Mouse (Mus musculus): ENCODE results near the gene H2-Q7. TPM values are rescaled to one million over a fixed set of nuclear protein-coding genes. Genes with fewer than 3 reads are reported as not detected.
"Not testable (repeated sequence)": the region's sequence is repeated elsewhere in the genome, so short reads cannot be mapped to it uniquely, and the experiment has no call there.

Gene H2-Q7
- polyA plus RNA-seq, 2 experiments: 3.1 to 8.9 TPM

GRCm38 (mm10) chr17:35418772-35419171, 20.2 kb upstream of the H2-Q7 start:
- Histone ChIP-seq H3K36me3 (ENCODE audit: control insufficient read depth, insufficient read depth, low read length) (no peaks in the 10 kb centered on the region), H3K4me2 (replicated peaks; ENCODE audit: low read depth, low read length, severe bottlenecking) (no peak overlapping the region), H3K4me3 (replicated peaks; ENCODE audit: low read length) (no peak overlapping the region), H3K9ac (ENCODE audit: low read depth, low read length, severe bottlenecking) (no peak overlapping the region), H3K27ac (replicated peaks; ENCODE audit: low read depth, low read length) (no peak overlapping the region), H3K27me3 (ENCODE audit: control insufficient read depth, insufficient read depth, low read length) (no peaks in the 10 kb centered on the region), H3K9me3 (ENCODE audit: control insufficient read depth, low read length) (no peaks in the 10 kb centered on the region), H3K4me1 (ENCODE audit: control insufficient read depth, insufficient read depth, low read length) (no peaks in the 10 kb centered on the region)
- 61% methylated on average over 7 of the region's 7 CpGs for WGBS
- TF ChIP-seq POLR2A (IDR thresholded peaks at IDR 0.05; ENCODE audit: borderline replicate concordance, extremely low read depth, insufficient read depth, insufficient read length): no peak
- DNase-seq (ENCODE audit: low spot score) (no peak), ATAC-seq (ENCODE audit: low FRiP score, low read depth) (no peak)

DNA sequence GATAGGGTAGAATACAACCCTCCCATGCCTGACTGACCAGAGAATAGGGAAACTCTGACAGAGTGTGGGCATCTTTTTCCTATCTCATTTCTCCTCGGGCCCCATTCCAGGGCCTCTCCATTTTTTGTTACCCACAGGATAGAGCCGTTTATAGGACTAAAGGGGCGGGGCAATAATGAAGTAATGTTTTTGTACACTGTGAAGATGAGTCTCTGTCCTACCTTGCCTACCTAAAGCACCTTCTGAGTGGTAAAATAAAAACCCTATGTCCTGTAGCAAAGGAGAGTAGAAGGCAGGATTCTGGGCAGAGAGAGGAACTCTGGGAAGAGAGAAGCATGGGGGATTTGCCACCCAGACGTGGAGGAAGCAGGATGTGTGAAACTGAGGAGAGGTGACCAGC, 19.4 kb upstream of the H2-Q7 start:
- 77% methylated on average over 4 of the region's 4 CpGs for WGBS
- not testable (repeated sequence) for DNase-seq (ENCODE audit: low spot score); H3K4me3 ChIP-seq (replicated peaks; ENCODE audit: low read length)

DNA sequence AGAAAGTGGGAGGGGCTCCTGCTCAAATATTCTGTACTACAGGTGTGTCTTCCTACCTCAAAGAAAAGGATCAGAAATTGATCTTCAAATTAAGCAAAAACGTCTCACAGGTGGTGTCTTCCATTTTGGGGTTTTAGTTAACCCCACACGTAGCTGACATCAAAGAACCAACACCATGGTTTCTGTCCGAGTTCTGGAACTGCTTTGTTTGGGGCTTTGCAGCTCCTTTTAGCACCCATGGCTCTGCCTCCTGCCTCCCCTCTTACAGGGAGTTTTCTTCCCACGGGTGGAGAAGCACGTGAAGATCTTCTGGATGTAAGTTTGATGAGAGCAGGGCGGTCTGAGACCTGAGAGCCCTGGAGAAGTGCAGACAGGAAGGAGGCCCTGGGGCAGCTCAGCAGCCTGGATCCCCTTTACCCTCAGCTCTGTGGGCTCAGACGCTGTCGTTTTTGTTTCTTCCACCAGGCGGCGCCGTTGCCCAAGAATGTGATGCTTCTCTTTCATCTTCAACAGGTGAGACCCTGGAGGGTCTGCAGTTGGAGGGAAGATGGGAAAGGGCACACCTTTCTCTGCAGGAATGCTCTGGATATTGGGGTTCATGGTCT, 18.6 kb upstream of the H2-Q7 start:
- ATAC-seq (ENCODE audit: low FRiP score, low read depth); H3K27me3 ChIP-seq (ENCODE audit: control insufficient read depth, insufficient read depth, low read length); H3K9me3 ChIP-seq (ENCODE audit: control insufficient read depth, low read length); H3K4me2 ChIP-seq (replicated peaks; ENCODE audit: low read depth, low read length, severe bottlenecking); H3K4me3 ChIP-seq (replicated peaks; ENCODE audit: low read length); H3K4me1 ChIP-seq (ENCODE audit: control insufficient read depth, insufficient read depth, low read length); H3K9ac ChIP-seq (ENCODE audit: low read depth, low read length, severe bottlenecking); H3K27ac ChIP-seq (replicated peaks; ENCODE audit: low read depth, low read length); DNase-seq (ENCODE audit: low spot score); H3K36me3 ChIP-seq (ENCODE audit: control insufficient read depth, insufficient read depth, low read length): not testable (repeated sequence)
- WGBS: 13% methylated on average over 11 of the region's 11 CpGs

More for the DNA sequence above, 19.4 kb upstream of the H2-Q7 start:
- H3K27ac ChIP-seq (replicated peaks; ENCODE audit: low read depth, low read length); H3K9ac ChIP-seq (ENCODE audit: low read depth, low read length, severe bottlenecking); H3K4me2 ChIP-seq (replicated peaks; ENCODE audit: low read depth, low read length, severe bottlenecking); H3K27me3 ChIP-seq (ENCODE audit: control insufficient read depth, insufficient read depth, low read length); H3K4me1 ChIP-seq (ENCODE audit: control insufficient read depth, insufficient read depth, low read length); H3K36me3 ChIP-seq (ENCODE audit: control insufficient read depth, insufficient read depth, low read length); ATAC-seq (ENCODE audit: low FRiP score, low read depth); H3K9me3 ChIP-seq (ENCODE audit: control insufficient read depth, low read length): not testable (repeated sequence)

DNA sequence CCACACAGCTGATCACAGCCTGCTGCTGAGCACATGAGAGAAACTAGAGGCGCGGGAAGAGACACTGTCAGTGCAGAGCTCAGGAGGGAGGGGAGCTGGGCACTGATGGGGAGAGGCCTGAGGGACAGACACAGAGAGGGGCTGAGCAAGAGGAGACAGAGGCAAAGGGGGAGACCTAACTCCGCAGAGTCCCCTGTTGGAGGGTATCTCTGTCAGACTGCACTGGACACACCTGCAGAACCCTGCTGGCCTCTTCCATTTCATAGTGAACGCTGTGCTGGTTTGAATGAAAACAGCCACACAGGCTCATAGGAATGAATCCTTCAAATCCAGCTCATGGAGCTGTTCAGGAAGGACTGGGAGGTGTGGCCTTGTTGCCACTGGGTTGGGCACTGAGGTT, 17.6 kb upstream of the H2-Q7 start:
- H3K9me3 ChIP-seq (ENCODE audit: control insufficient read depth, low read length); H3K4me1 ChIP-seq (ENCODE audit: control insufficient read depth, insufficient read depth, low read length); H3K27me3 ChIP-seq (ENCODE audit: control insufficient read depth, insufficient read depth, low read length); H3K4me3 ChIP-seq (replicated peaks; ENCODE audit: low read length); H3K27ac ChIP-seq (replicated peaks; ENCODE audit: low read depth, low read length); H3K4me2 ChIP-seq (replicated peaks; ENCODE audit: low read depth, low read length, severe bottlenecking); DNase-seq (ENCODE audit: low spot score); H3K9ac ChIP-seq (ENCODE audit: low read depth, low read length, severe bottlenecking); H3K36me3 ChIP-seq (ENCODE audit: control insufficient read depth, insufficient read depth, low read length); ATAC-seq (ENCODE audit: low FRiP score, low read depth): not testable (repeated sequence)
- 87% methylated on average over 4 of the region's 4 CpGs for WGBS

DNA sequence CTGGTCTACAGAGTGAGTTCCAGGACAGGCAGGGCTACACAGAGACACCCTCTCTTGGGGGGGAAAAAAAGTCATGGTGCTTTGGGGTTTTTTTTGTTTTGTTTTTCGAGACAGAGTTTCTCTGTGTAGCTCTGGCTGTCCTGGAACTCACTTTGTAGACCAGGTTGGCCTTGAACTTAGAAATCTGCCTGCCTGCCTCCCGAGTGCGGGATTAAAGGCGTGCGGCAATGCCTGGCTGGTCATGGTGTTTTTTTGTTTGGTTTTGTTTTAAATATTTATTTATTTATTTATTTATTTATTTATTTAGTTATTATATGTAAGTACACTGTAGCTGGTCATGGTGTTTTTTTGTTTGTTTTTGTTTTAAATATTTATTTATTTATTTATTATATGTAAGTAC, 16.6 kb upstream of the H2-Q7 start:
- H3K4me1 ChIP-seq (ENCODE audit: control insufficient read depth, insufficient read depth, low read length); H3K4me2 ChIP-seq (replicated peaks; ENCODE audit: low read depth, low read length, severe bottlenecking); H3K27ac ChIP-seq (replicated peaks; ENCODE audit: low read depth, low read length); H3K27me3 ChIP-seq (ENCODE audit: control insufficient read depth, insufficient read depth, low read length); DNase-seq (ENCODE audit: low spot score); H3K9ac ChIP-seq (ENCODE audit: low read depth, low read length, severe bottlenecking); ATAC-seq (ENCODE audit: low FRiP score, low read depth); H3K9me3 ChIP-seq (ENCODE audit: control insufficient read depth, low read length); H3K36me3 ChIP-seq (ENCODE audit: control insufficient read depth, insufficient read depth, low read length); H3K4me3 ChIP-seq (replicated peaks; ENCODE audit: low read length): not testable (repeated sequence)
- WGBS: 89% methylated on average over 5 of the region's 5 CpGs

- not testable (repeated sequence) for ATAC-seq (ENCODE audit: low FRiP score, low read depth); H3K4me1 ChIP-seq (ENCODE audit: control insufficient read depth, insufficient read depth, low read length); DNase-seq (ENCODE audit: low spot score); H3K9ac ChIP-seq (ENCODE audit: low read depth, low read length, severe bottlenecking); H3K27me3 ChIP-seq (ENCODE audit: control insufficient read depth, insufficient read depth, low read length); H3K36me3 ChIP-seq (ENCODE audit: control insufficient read depth, insufficient read depth, low read length); H3K27ac ChIP-seq (replicated peaks; ENCODE audit: low read depth, low read length); H3K4me2 ChIP-seq (replicated peaks; ENCODE audit: low read depth, low read length, severe bottlenecking); H3K4me3 ChIP-seq (replicated peaks; ENCODE audit: low read length); H3K9me3 ChIP-seq (ENCODE audit: control insufficient read depth, low read length)
- WGBS: 58% methylated on average over 3 of the region's 3 CpGs
Measured at GRCm38 (mm10) chr17:35423131-35423810, 15.7 kb upstream of the H2-Q7 start.

DNA sequence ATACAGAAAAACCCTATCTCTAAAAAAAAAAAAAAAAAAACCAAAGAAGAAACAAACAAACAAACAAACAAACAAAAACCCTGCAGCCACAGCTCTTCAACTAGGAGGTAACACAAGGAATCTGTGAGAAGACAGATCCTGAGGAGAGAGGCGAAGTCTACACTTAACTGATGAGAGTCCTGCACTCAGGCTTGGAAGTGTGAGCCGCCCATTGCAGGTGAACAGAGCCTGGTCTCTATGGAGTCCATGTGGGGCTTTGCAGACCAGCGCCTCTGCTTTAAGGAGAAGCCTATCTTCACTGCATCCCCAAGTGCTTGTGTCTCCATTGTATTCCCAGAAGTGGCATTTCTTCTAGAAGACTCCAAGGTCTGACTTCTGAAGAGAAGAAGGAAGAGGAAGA, 14.8 kb upstream of the H2-Q7 start:
- not testable (repeated sequence) for H3K9me3 ChIP-seq (ENCODE audit: control insufficient read depth, low read length); H3K27me3 ChIP-seq (ENCODE audit: control insufficient read depth, insufficient read depth, low read length); H3K36me3 ChIP-seq (ENCODE audit: control insufficient read depth, insufficient read depth, low read length); H3K27ac ChIP-seq (replicated peaks; ENCODE audit: low read depth, low read length); H3K9ac ChIP-seq (ENCODE audit: low read depth, low read length, severe bottlenecking); DNase-seq (ENCODE audit: low spot score); H3K4me3 ChIP-seq (replicated peaks; ENCODE audit: low read length); ATAC-seq (ENCODE audit: low FRiP score, low read depth); H3K4me2 ChIP-seq (replicated peaks; ENCODE audit: low read depth, low read length, severe bottlenecking); H3K4me1 ChIP-seq (ENCODE audit: control insufficient read depth, insufficient read depth, low read length)
- WGBS: 89% methylated on average over 3 of the region's 3 CpGs

DNA sequence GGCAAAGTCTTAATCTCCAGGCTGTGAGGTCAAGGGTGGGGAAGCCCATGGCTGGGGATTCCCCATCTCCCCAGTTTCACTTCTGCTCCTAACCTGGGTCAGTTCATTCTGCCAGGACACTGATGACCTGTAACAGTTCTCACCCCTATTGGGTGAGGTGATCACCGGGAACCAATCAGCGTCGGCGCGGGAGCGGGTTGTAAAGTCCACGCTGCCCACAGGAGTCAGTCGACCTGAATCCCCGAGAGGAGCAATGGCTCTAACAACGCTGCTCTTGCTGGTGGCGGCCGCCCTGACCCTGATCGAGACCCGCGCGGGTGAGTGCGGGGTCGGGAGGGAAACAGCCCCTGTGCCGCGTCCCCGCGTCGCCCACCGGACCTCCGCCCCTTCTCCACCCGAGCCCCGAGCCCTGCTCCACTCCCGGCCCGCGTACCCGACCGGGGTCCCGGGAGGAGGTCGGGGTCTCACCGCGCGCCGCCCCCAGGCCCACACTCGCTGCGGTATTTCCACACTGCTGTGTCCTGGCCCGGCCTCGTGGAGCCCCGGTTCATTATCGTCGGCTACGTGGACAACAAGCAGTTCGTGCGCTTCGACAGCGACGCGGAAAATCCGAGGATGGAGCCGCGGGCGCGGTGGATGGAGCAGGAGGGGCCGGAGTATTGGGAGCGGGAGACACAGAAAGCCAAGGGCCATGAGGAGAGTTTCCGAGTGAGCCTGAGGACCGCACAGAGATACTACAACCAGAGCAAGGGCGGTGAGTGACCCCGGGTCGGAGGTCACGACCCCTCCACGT, 14.1 kb upstream of the H2-Q7 start, which contains the start of gene H2-Q6:
Gene H2-Q6 (plus strand): TSS at position 227 of the 793 bp plus-strand sequence.
- H3K4me1 ChIP-seq (ENCODE audit: control insufficient read depth, insufficient read depth, low read length); H3K36me3 ChIP-seq (ENCODE audit: control insufficient read depth, insufficient read depth, low read length); H3K27me3 ChIP-seq (ENCODE audit: control insufficient read depth, insufficient read depth, low read length); H3K27ac ChIP-seq (replicated peaks; ENCODE audit: low read depth, low read length); H3K9me3 ChIP-seq (ENCODE audit: control insufficient read depth, low read length): not testable (repeated sequence)
- peak within 1 kb of the TSS; percentile 37 for H3K4me3 ChIP-seq (replicated peaks; ENCODE audit: low read length)
- WGBS: 1% methylated on average over 46 of the region's 66 CpGs
- 0 out of 2 replicates have a peak within 1 kb of the TSS, but pooled peaks have one; percentile 16 for H3K9ac ChIP-seq (ENCODE audit: low read depth, low read length, severe bottlenecking)
- H3K4me2 ChIP-seq (replicated peaks; ENCODE audit: low read depth, low read length, severe bottlenecking): peak within 1 kb of the TSS; percentile 62
- ATAC-seq (ENCODE audit: low FRiP score, low read depth) (peak; percentile 56), DNase-seq (ENCODE audit: low spot score) (peak; percentile 16)

All from limb, embryonic 14.5 days (tissue).